Mouse (Mus musculus) forebrain, postnatal 0 days (tissue): ENCODE data around the gene Ppp1r27. TPM values are rescaled to one million over a fixed set of nuclear protein-coding genes. Genes with fewer than 3 reads are reported as not detected.
A peak's percentile ranks its signal among the peaks of the same experiment; 100 is the strongest.
"Not testable (repeated sequence)": the region's sequence is repeated elsewhere in the genome, so short reads cannot be mapped to it uniquely, and the experiment has no call there.

Experiments
- ATAC-seq: fragments of 200-750 bp; cut with Nextera tagmentation; 2 replicates; pipeline ENCODE4 v1.8.0; 2017; ENCODE audit warnings: mild to moderate bottlenecking, moderate library complexity
- DNase-seq: peaks from one replicate; pipeline ENCODE4 v3.0.0-alpha.2; 2015
- H3K27ac ChIP-seq: fragments of 300-500 bp; sonication (generic); 2 replicates; pipeline ENCODE4 v1.5.1; 2014; ENCODE audit warnings: low read depth, mild to moderate bottlenecking, antibody characterized with exemption, low read length, moderate library complexity, mixed read lengths
- H3K27me3 ChIP-seq: fragments of 300-500 bp; sonication (generic); 2 replicates; pipeline ENCODE4 v1.6.1; 2014; ENCODE audit warnings: mild to moderate bottlenecking, low read length, mixed read lengths; ENCODE audit not compliant: insufficient read depth
- H3K36me3 ChIP-seq: fragments of 300-500 bp; sonication (generic); 2 replicates; pipeline ENCODE4 v1.6.1; 2014; ENCODE audit warnings: mild to moderate bottlenecking, moderate library complexity; ENCODE audit not compliant: insufficient read depth
- H3K4me1 ChIP-seq: fragments of 300-500 bp; sonication (generic); 2 replicates; pipeline ENCODE4 v1.6.1; 2014; ENCODE audit warnings: antibody characterized with exemption; ENCODE audit not compliant: insufficient read depth
- H3K4me2 ChIP-seq: fragments of 300-500 bp; sonication (generic); 2 replicates; pipeline ENCODE4 v1.6.1; 2014; ENCODE audit warnings: low read depth, mild to moderate bottlenecking, moderate library complexity
- H3K4me3 ChIP-seq: fragments of 300-500 bp; sonication (generic); 2 replicates; pipeline ENCODE4 v1.5.1; 2014; ENCODE audit warnings: low read depth, low read length, mixed read lengths
- H3K9ac ChIP-seq: fragments of 300-500 bp; sonication (generic); 2 replicates; pipeline ENCODE4 v1.6.1; 2014; ENCODE audit warnings: mild to moderate bottlenecking
- H3K9me3 ChIP-seq: fragments of 300-500 bp; sonication (generic); 2 replicates; pipeline ENCODE4 v1.6.1; 2016; ENCODE audit warnings: low read length
- CTCF ChIP-seq: sonication (generic); IDR thresholded peaks from 2 replicates; pipeline ENCODE4 v1.5.1; 2016; ENCODE audit warnings: antibody characterized with exemption, control low read depth, low read depth
- WGBS: fragments of 180-500 bp; shearing (Covaris S2); extraction: QIAGEN DNeasy Blood & Tissue Kit; methylation state at CpG from one replicate; pipeline ENCODE4 v1.1.7; 2014; 5-methylcytosine and 5-hydroxymethylcytosine counted together
- polyA plus RNA-seq: library from polyadenylated mRNA; unstranded; fragments of >200 nt; fragmentation: Nextera tagmentation; extraction: Ambion mirVana; gene quantifications from 2 replicates; pipeline ENCODE4 v1.2.1, GENCODE M21; 2015
- total RNA-seq: library from RNA; depleted of rRNA; stranded (reverse); fragments of >200 nt; gene quantifications from 2 replicates; pipeline ENCODE4 v1.2.3, GENCODE M21; 2014

Gene Ppp1r27
- total and polyA plus RNA-seq, 2 experiments from 2014 or later: not detected

- TF ChIP-seq CTCF: no peak; the same call in 1 of the 2 replicates
- 97% methylated on average over 1 of the region's 1 CpGs for WGBS
- no peaks in the 10 kb centered on the region for H3K27me3 ChIP-seq
- ATAC-seq: no peak
- H3K4me1 ChIP-seq: peaks cover 9% of the 10 kb centered on the region
- H3K9ac ChIP-seq: no peak overlapping the region
- no peaks in the 10 kb centered on the region for H3K9me3 ChIP-seq
- no peak overlapping the region for H3K4me2 ChIP-seq
- peaks cover 43% of the 10 kb centered on the region for H3K36me3 ChIP-seq
- no peak overlapping the region for H3K27ac ChIP-seq
- H3K4me3 ChIP-seq: no peak overlapping the region
- no peak for DNase-seq
These were observed 33.0 kb upstream of the Ppp1r27 start for GRCm38 (mm10) chr11:120583937-120584336.

GRCm38 (mm10) chr11:120582982-120583293, 32.0 kb upstream of the Ppp1r27 start:
- not testable (repeated sequence) for H3K4me3 ChIP-seq, ATAC-seq, H3K4me2 ChIP-seq, H3K9ac ChIP-seq, H3K9me3 ChIP-seq, H3K27me3 ChIP-seq, DNase-seq, H3K27ac ChIP-seq, H3K4me1 ChIP-seq
- WGBS: 89% methylated on average over 2 of the region's 2 CpGs
- peaks cover 45% of the 10 kb centered on the region for H3K36me3 ChIP-seq

- 78% methylated on average over 8 of the region's 8 CpGs for WGBS
- H3K4me3 ChIP-seq: peak overlapping the region; percentile 93
- peak; percentile 51 for TF ChIP-seq CTCF
- peaks cover 9% of the 10 kb centered on the region for H3K4me1 ChIP-seq
- peak overlapping the region; percentile 98 for H3K27ac ChIP-seq
- H3K4me2 ChIP-seq: peak overlapping the region; percentile 94
- no peaks in the 10 kb centered on the region for H3K27me3 ChIP-seq
- H3K9ac ChIP-seq: peak overlapping the region; percentile 90
- ATAC-seq (no peak), DNase-seq (peak; percentile 41)
- peaks cover 45% of the 10 kb centered on the region for H3K36me3 ChIP-seq
- H3K9me3 ChIP-seq: no peaks in the 10 kb centered on the region
These were observed 31.5 kb upstream of the Ppp1r27 start for GRCm38 (mm10) chr11:120582268-120582981.

GRCm38 (mm10) chr11:120581490-120582267, 30.7 kb upstream of the Ppp1r27 start, which contains the start of gene Arhgdia:
Gene Arhgdia, minus strand, starts transcription at chr11:120581624.
- Histone ChIP-seq H3K27ac (peak within 1 kb of the TSS; percentile 98), H3K27me3 (no peaks in the 10 kb centered on the region), H3K9ac (peak within 1 kb of the TSS; percentile 90), H3K36me3 (peaks cover 42% of the 10 kb centered on the region), H3K9me3 (no peaks in the 10 kb centered on the region), H3K4me1 (peaks cover 9% of the 10 kb centered on the region), H3K4me2 (peak within 1 kb of the TSS; percentile 94), H3K4me3 (peak within 1 kb of the TSS; percentile 93)
- ATAC-seq: peak; percentile 81
- peak; percentile 67 for TF ChIP-seq CTCF
- DNase-seq: peak; percentile 94
- 4% methylated on average over 71 of the region's 75 CpGs for WGBS

- H3K9me3 ChIP-seq: no peaks in the 10 kb centered on the region
- peak overlapping the region; percentile 94 for H3K4me2 ChIP-seq
- ATAC-seq: peak; percentile 24
- peak overlapping the region; percentile 90 for H3K9ac ChIP-seq
- peak overlapping the region; percentile 98 for H3K27ac ChIP-seq
- no peak for TF ChIP-seq CTCF
- 1% methylated on average over 32 of the region's 44 CpGs for WGBS
- H3K36me3 ChIP-seq: peaks cover 35% of the 10 kb centered on the region
- H3K4me3 ChIP-seq: peak overlapping the region; percentile 93
- H3K4me1 ChIP-seq: peaks cover 9% of the 10 kb centered on the region
- peak; percentile 55 for DNase-seq
- H3K27me3 ChIP-seq: no peaks in the 10 kb centered on the region
These were observed 30.0 kb upstream of the Ppp1r27 start for GRCm38 (mm10) chr11:120580871-120581331.

GRCm38 (mm10) chr11:120580190-120580589, 29.3 kb upstream of the Ppp1r27 start:
- peak overlapping the region; percentile 93 for H3K4me3 ChIP-seq
- peaks cover 9% of the 10 kb centered on the region for H3K4me1 ChIP-seq
- peak overlapping the region; percentile 94 for H3K4me2 ChIP-seq
- H3K36me3 ChIP-seq: peaks cover 28% of the 10 kb centered on the region
- no peaks in the 10 kb centered on the region for H3K9me3 ChIP-seq
- TF ChIP-seq CTCF: no peak
- peak overlapping the region; percentile 90 for H3K9ac ChIP-seq
- ATAC-seq (no peak), DNase-seq (no peak)
- no peaks in the 10 kb centered on the region for H3K27me3 ChIP-seq
- WGBS: 58% methylated on average over 7 of the region's 7 CpGs
- H3K27ac ChIP-seq: peak overlapping the region; percentile 98
